Mouse (Mus musculus): ENCODE data around the gene Dner. TPM values are rescaled to one million over a fixed set of nuclear protein-coding genes. Genes with fewer than 3 reads are reported as not detected.

The Dner gene
- under 1 TPM; 0.01 to 0.05 TPM for polyA plus RNA-seq (2012; fragmentation: generic; extraction: Trizol)

GRCm38 (mm10) chr1:84695517-84696411 is at the start of gene Dner:
Dner (minus strand) TSS chr1:84696221.

GRCm38 (mm10) chr1:84363967-84364366 is 332.1 kb downstream of the Dner start, which contains the start of gene Pid1:
Pid1 (minus strand) TSS chr1:84364180.

Other genes starting within 250 kb of the Dner start
- gene Fbxo36, start 143.6 kb upstream of the Dner start, polyA plus RNA-seq (2012; fragmentation: generic; extraction: Trizol), result 10 to 100 TPM; 21.7 to 41.2 TPM
- gene Trip12, start 144.3 kb upstream of the Dner start, polyA plus RNA-seq (2012; fragmentation: generic; extraction: Trizol), result 10 to 100 TPM in 1 of 2 experiments, 1 to 10 TPM in 1; 2.8 to 34.7 TPM
- under 1 TPM in 1 of 2 experiments, not detected in 1; 0.07 TPM for gene Slc16a14, start 238.9 kb upstream of the Dner start, polyA plus RNA-seq (2012; fragmentation: generic; extraction: Trizol)